Mouse (Mus musculus): ENCODE measurements at regions not wholly inside any gene's neighbourhood (a gene's known extent, or its start where the extent isn't known, plus 50 kb on each side); places are given as distances from the start of the nearest gene placed in this dataset.

- Histone ChIP-seq H3K27me3 (ENCODE audit: control insufficient read depth, insufficient read depth, low read length) (no peaks in the 10 kb centered on the region), H3K4me3 (ENCODE audit: low read depth, low read length) (no peak overlapping the region), H3K9ac (ENCODE audit: low read length) (no peak overlapping the region), H3K27ac (replicated peaks; ENCODE audit: low read depth, low read length) (no peak overlapping the region), H3K4me1 (ENCODE audit: control insufficient read depth, insufficient read depth, low read length) (no peaks in the 10 kb centered on the region), H3K4me2 (ENCODE audit: low read depth, severe bottlenecking) (no peak overlapping the region), H3K36me3 (ENCODE audit: control insufficient read depth, insufficient read depth, low read length) (no peaks in the 10 kb centered on the region), H3K9me3 (ENCODE audit: control insufficient read depth, low read length) (no peaks in the 10 kb centered on the region)
- WGBS: 39% methylated on average over 1 of the region's 1 CpGs
- DNase-seq (ENCODE audit: low spot score): no peak
- no peak for ATAC-seq (ENCODE audit: insufficient number of reproducible peaks, low FRiP score, low TSS enrichment, low read depth)
Measured at GRCm38 (mm10) chr12:117410604-117411003, 105.7 kb upstream of the Rapgef5 start.

- H3K9ac ChIP-seq (ENCODE audit: low read length): no peak overlapping the region
- no peak overlapping the region for H3K4me2 ChIP-seq (ENCODE audit: low read depth, severe bottlenecking)
- no peaks in the 10 kb centered on the region for H3K27me3 ChIP-seq (ENCODE audit: control insufficient read depth, insufficient read depth, low read length)
- ATAC-seq (ENCODE audit: insufficient number of reproducible peaks, low FRiP score, low TSS enrichment, low read depth) (no peak), DNase-seq (ENCODE audit: low spot score) (no peak)
- 90% methylated on average over 6 of the region's 6 CpGs for WGBS
- no peaks in the 10 kb centered on the region for H3K9me3 ChIP-seq (ENCODE audit: control insufficient read depth, low read length)
- no peak overlapping the region for H3K4me3 ChIP-seq (ENCODE audit: low read depth, low read length)
- H3K27ac ChIP-seq (replicated peaks; ENCODE audit: low read depth, low read length): no peak overlapping the region
- no peaks in the 10 kb centered on the region for H3K4me1 ChIP-seq (ENCODE audit: control insufficient read depth, insufficient read depth, low read length)
- no peaks in the 10 kb centered on the region for H3K36me3 ChIP-seq (ENCODE audit: control insufficient read depth, insufficient read depth, low read length)
Measured at GRCm38 (mm10) chr12:117412257-117412656, 104.0 kb upstream of the Rapgef5 start.

DNA sequence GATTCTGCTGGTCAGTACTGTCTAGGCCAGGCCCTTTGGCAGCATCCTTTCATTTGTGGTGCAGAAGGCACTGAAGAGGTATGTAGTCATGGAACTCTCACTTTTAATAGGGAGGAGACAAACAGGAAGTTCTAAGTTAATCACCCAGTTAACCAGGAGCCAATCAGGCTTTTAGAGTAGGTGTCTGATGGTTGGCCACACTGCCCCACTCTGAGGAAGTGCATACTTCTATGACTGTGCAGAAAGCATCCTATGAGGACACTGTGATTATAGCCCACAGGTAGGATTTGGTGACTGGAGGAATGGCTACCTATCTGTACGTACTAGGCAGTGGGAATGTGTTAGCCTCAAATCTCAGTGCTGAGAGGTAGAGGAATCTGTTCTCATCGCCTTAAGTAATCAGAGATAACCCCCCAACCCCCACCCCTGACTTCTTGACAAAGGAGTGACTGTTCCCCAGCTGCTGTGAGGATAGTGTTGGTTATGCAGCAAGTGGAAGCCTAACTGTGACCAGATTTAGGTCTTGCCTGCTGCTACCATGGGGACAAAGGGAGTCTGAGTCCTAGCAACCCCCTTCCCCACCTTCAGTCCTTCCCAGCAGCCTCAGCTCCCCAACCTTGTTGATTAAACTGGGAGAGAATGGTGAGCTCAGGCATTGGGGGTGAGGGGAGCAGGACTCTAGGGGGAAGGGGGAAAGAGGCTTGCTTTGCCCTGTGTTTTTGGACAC is 103.3 kb upstream of the Rapgef5 start:
- 60% methylated on average over 2 of the region's 2 CpGs for WGBS

GRCm38 (mm10) chr12:117414020-117414419 is 102.3 kb upstream of the Rapgef5 start:
- ATAC-seq (ENCODE audit: insufficient number of reproducible peaks, low FRiP score, low TSS enrichment, low read depth): no peak
- no peak overlapping the region for H3K9ac ChIP-seq (ENCODE audit: low read length)
- 82% methylated on average over 2 of the region's 2 CpGs for WGBS

More for the DNA sequence above, 103.3 kb upstream of the Rapgef5 start:
- H3K9ac ChIP-seq (ENCODE audit: low read length): no peak overlapping the region
- no peak overlapping the region for H3K4me2 ChIP-seq (ENCODE audit: low read depth, severe bottlenecking)
- H3K4me3 ChIP-seq (ENCODE audit: low read depth, low read length): no peak overlapping the region
- no peaks in the 10 kb centered on the region for H3K4me1 ChIP-seq (ENCODE audit: control insufficient read depth, insufficient read depth, low read length)
- DNase-seq (ENCODE audit: low spot score): no peak
- ATAC-seq (ENCODE audit: insufficient number of reproducible peaks, low FRiP score, low TSS enrichment, low read depth): no peak
- H3K27ac ChIP-seq (replicated peaks; ENCODE audit: low read depth, low read length): no peak overlapping the region
- H3K9me3 ChIP-seq (ENCODE audit: control insufficient read depth, low read length): no peaks in the 10 kb centered on the region
- H3K27me3 ChIP-seq (ENCODE audit: control insufficient read depth, insufficient read depth, low read length): no peaks in the 10 kb centered on the region
- H3K36me3 ChIP-seq (ENCODE audit: control insufficient read depth, insufficient read depth, low read length): no peaks in the 10 kb centered on the region

GRCm38 (mm10) chr12:117415146-117415545 is 101.1 kb upstream of the Rapgef5 start:
- no peak for ATAC-seq (ENCODE audit: insufficient number of reproducible peaks, low FRiP score, low TSS enrichment, low read depth)
- 78% methylated on average over 2 of the region's 2 CpGs for WGBS
- no peak for DNase-seq (ENCODE audit: low spot score)

More at GRCm38 (mm10) chr12:117414020-117414419, 102.3 kb upstream of the Rapgef5 start:
- no peak for DNase-seq (ENCODE audit: low spot score)
- H3K9me3 ChIP-seq (ENCODE audit: control insufficient read depth, low read length): no peaks in the 10 kb centered on the region
- H3K4me2 ChIP-seq (ENCODE audit: low read depth, severe bottlenecking): no peak overlapping the region
- no peaks in the 10 kb centered on the region for H3K27me3 ChIP-seq (ENCODE audit: control insufficient read depth, insufficient read depth, low read length)
- H3K27ac ChIP-seq (replicated peaks; ENCODE audit: low read depth, low read length): no peak overlapping the region
- H3K36me3 ChIP-seq (ENCODE audit: control insufficient read depth, insufficient read depth, low read length): no peaks in the 10 kb centered on the region
- no peak overlapping the region for H3K4me3 ChIP-seq (ENCODE audit: low read depth, low read length)
- H3K4me1 ChIP-seq (ENCODE audit: control insufficient read depth, insufficient read depth, low read length): no peaks in the 10 kb centered on the region

GRCm38 (mm10) chr12:117417991-117418390 is 98.3 kb upstream of the Rapgef5 start:
- Histone ChIP-seq H3K4me3 (ENCODE audit: low read depth, low read length) (no peak overlapping the region), H3K9me3 (ENCODE audit: control insufficient read depth, low read length) (no peaks in the 10 kb centered on the region), H3K4me1 (ENCODE audit: control insufficient read depth, insufficient read depth, low read length) (no peaks in the 10 kb centered on the region), H3K27ac (replicated peaks; ENCODE audit: low read depth, low read length) (no peak overlapping the region), H3K27me3 (ENCODE audit: control insufficient read depth, insufficient read depth, low read length) (no peaks in the 10 kb centered on the region), H3K36me3 (ENCODE audit: control insufficient read depth, insufficient read depth, low read length) (no peaks in the 10 kb centered on the region), H3K4me2 (ENCODE audit: low read depth, severe bottlenecking) (no peak overlapping the region), H3K9ac (ENCODE audit: low read length) (no peak overlapping the region)
- 85% methylated on average over 4 of the region's 4 CpGs for WGBS
- no peak for ATAC-seq (ENCODE audit: insufficient number of reproducible peaks, low FRiP score, low TSS enrichment, low read depth)
- no peak for DNase-seq (ENCODE audit: low spot score)

More at GRCm38 (mm10) chr12:117415146-117415545, 101.1 kb upstream of the Rapgef5 start:
- H3K9me3 ChIP-seq (ENCODE audit: control insufficient read depth, low read length): no peaks in the 10 kb centered on the region
- H3K9ac ChIP-seq (ENCODE audit: low read length): no peak overlapping the region
- H3K27ac ChIP-seq (replicated peaks; ENCODE audit: low read depth, low read length): no peak overlapping the region
- no peak overlapping the region for H3K4me2 ChIP-seq (ENCODE audit: low read depth, severe bottlenecking)
- H3K4me3 ChIP-seq (ENCODE audit: low read depth, low read length): no peak overlapping the region
- H3K4me1 ChIP-seq (ENCODE audit: control insufficient read depth, insufficient read depth, low read length): no peaks in the 10 kb centered on the region
- H3K36me3 ChIP-seq (ENCODE audit: control insufficient read depth, insufficient read depth, low read length): no peaks in the 10 kb centered on the region
- no peaks in the 10 kb centered on the region for H3K27me3 ChIP-seq (ENCODE audit: control insufficient read depth, insufficient read depth, low read length)

- WGBS: 87% methylated on average over 7 of the region's 7 CpGs
- H3K4me2 ChIP-seq (ENCODE audit: low read depth, severe bottlenecking): no peak overlapping the region
- no peaks in the 10 kb centered on the region for H3K36me3 ChIP-seq (ENCODE audit: control insufficient read depth, insufficient read depth, low read length)
- no peaks in the 10 kb centered on the region for H3K4me1 ChIP-seq (ENCODE audit: control insufficient read depth, insufficient read depth, low read length)
- no peak overlapping the region for H3K9ac ChIP-seq (ENCODE audit: low read length)
- H3K9me3 ChIP-seq (ENCODE audit: control insufficient read depth, low read length): no peaks in the 10 kb centered on the region
- H3K27ac ChIP-seq (replicated peaks; ENCODE audit: low read depth, low read length): no peak overlapping the region
- DNase-seq (ENCODE audit: low spot score) (no peak), ATAC-seq (ENCODE audit: insufficient number of reproducible peaks, low FRiP score, low TSS enrichment, low read depth) (no peak)
- no peaks in the 10 kb centered on the region for H3K27me3 ChIP-seq (ENCODE audit: control insufficient read depth, insufficient read depth, low read length)
- H3K4me3 ChIP-seq (ENCODE audit: low read depth, low read length): no peak overlapping the region
Measured at GRCm38 (mm10) chr12:117422315-117422978, 93.8 kb upstream of the Rapgef5 start.

GRCm38 (mm10) chr12:117425363-117426031 is 90.8 kb upstream of the Rapgef5 start:
- Histone ChIP-seq H3K27ac (replicated peaks; ENCODE audit: low read depth, low read length) (no peak overlapping the region), H3K9ac (ENCODE audit: low read length) (no peak overlapping the region), H3K4me2 (ENCODE audit: low read depth, severe bottlenecking) (no peak overlapping the region), H3K9me3 (ENCODE audit: control insufficient read depth, low read length) (no peaks in the 10 kb centered on the region), H3K4me3 (ENCODE audit: low read depth, low read length) (no peak overlapping the region), H3K36me3 (ENCODE audit: control insufficient read depth, insufficient read depth, low read length) (no peaks in the 10 kb centered on the region), H3K27me3 (ENCODE audit: control insufficient read depth, insufficient read depth, low read length) (no peaks in the 10 kb centered on the region), H3K4me1 (ENCODE audit: control insufficient read depth, insufficient read depth, low read length) (no peaks in the 10 kb centered on the region)
- WGBS: 70% methylated on average over 9 of the region's 9 CpGs
- DNase-seq (ENCODE audit: low spot score) (no peak), ATAC-seq (ENCODE audit: insufficient number of reproducible peaks, low FRiP score, low TSS enrichment, low read depth) (no peak)
